Mouse (Mus musculus) bone marrow, adult 2 months (tissue): ENCODE results near the gene Hsd17b3. TPM values are rescaled to one million over a fixed set of nuclear protein-coding genes. Genes with fewer than 3 reads are reported as not detected.

Experiments
- H3K27ac ChIP-seq: fragments of 200-500 bp; 2 replicates; pipeline ENCODE4 v1.5.1; 2012; ENCODE audit warnings: low read depth, mild to moderate bottlenecking, control low read depth, inconsistent platforms, low read length; ENCODE audit not compliant: control insufficient read depth, poor library complexity, insufficient read depth
- H3K4me1 ChIP-seq: fragments of 200-500 bp; 2 replicates; pipeline ENCODE4 v1.6.1; 2011; ENCODE audit warnings: low read length; ENCODE audit not compliant: control insufficient read depth, insufficient read depth
- H3K4me3 ChIP-seq: fragments of 200-500 bp; replicated peaks from 2 replicates; pipeline ENCODE3; 2011; ENCODE audit warnings: mild to moderate bottlenecking, low read depth, low read length, control low read depth; ENCODE audit not compliant: control insufficient read depth
- CTCF ChIP-seq: fragments of 200-500 bp; IDR thresholded peaks from 2 replicates; pipeline ENCODE4 v1.5.1; 2011; ENCODE audit warnings: low read length, control low read depth; ENCODE audit not compliant: control insufficient read depth, insufficient read depth
- POLR2A ChIP-seq: fragments of 200-500 bp; IDR thresholded peaks from 2 replicates; pipeline ENCODE4 v1.6.1; 2011; ENCODE audit warnings: low read depth, mild to moderate bottlenecking, control low read depth, low read length, borderline replicate concordance; ENCODE audit not compliant: control insufficient read depth
- WGBS: fragments of 180-500 bp; shearing (Covaris S2); methylation state at CpG from one replicate; pipeline ENCODE4 v1.1.7; 2018; 5-methylcytosine and 5-hydroxymethylcytosine counted together
- polyA plus RNA-seq: library from polyadenylated mRNA; stranded (reverse); fragments of >200 nt; gene quantifications from 2 replicates; pipeline ENCODE4 v1.2.4, GENCODE M21; 2011; ENCODE audit warnings: low replicate concordance; ENCODE audit not compliant: missing spikeins, insufficient read depth, insufficient read length

The Hsd17b3 gene
- polyA plus RNA-seq = not detected in 2 replicates

- 76% methylated on average over 4 of the region's 4 CpGs for WGBS
- TF ChIP-seq POLR2A = no peak
- TF ChIP-seq CTCF = no peak
- Histone ChIP-seq H3K4me3 (no peak within 1 kb of the TSS), H3K4me1 (no peaks in the 10 kb centered on the region), H3K27ac (no peak within 1 kb of the TSS)
These were observed at the start of gene Hsd17b3 for GRCm38 (mm10) chr13:64089130-64089529. TSS of gene Hsd17b3 (minus strand) at chr13:64089230.

DNA sequence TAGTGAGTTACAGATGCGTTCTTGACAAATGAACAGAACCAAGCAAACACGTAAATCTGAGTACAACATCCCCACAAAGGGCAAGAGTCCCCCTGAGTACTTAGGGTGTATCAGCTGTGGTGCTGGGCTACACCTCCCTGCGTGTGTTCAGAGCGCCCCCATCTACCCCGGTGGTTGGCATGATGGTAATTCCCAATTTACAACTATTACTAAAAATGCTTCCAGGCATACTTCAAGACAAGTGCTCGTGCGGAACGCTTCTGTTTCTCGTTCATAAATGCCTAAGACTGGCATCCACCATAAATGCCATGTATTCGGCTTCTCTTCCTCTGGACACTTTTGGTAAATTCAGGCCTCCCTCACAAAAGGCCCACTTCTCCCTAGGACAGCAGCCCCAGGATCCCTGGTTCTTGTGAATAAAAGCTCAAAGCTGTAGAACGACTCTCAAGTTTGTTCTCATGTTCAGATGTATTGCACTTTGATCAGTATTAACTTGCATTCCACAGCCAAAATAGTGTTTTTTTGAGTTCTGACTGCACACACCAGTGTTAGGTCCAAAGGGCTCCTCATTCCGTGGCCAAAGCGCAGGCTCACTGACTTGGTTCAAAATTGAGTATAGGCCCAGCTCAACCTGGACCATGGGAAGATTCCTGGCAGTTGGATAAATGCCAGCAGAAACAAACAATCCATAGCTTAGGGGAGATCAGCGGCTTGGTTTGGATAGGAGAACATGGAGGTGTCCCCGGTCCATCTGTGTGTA, 40.8 kb upstream of the Hsd17b3 start:
- 35% methylated on average over 15 of the region's 15 CpGs for WGBS
- peak overlapping the region; percentile 92 for H3K4me3 ChIP-seq
- TF ChIP-seq POLR2A = no peak
- peak; percentile 51 for TF ChIP-seq CTCF
- no peaks in the 10 kb centered on the region for H3K4me1 ChIP-seq
- peak overlapping the region; percentile 46; the same call in 1 of the 2 replicates for H3K27ac ChIP-seq

- 5% methylated on average over 44 of the region's 44 CpGs for WGBS
- Histone ChIP-seq H3K4me3 (peak within 1 kb of the TSS; percentile 92), H3K4me1 (no peaks in the 10 kb centered on the region), H3K27ac (peak within 1 kb of the TSS; percentile 46)
- TF ChIP-seq CTCF = no peak
- TF ChIP-seq POLR2A = peak; percentile 50; the same call in 1 of the 2 replicates
These were observed 40.0 kb upstream of the Hsd17b3 start, which contains the start of gene Slc35d2 for GRCm38 (mm10) chr13:64128858-64129615. TSS of gene Slc35d2 (minus strand) at chr13:64129368.

DNA sequence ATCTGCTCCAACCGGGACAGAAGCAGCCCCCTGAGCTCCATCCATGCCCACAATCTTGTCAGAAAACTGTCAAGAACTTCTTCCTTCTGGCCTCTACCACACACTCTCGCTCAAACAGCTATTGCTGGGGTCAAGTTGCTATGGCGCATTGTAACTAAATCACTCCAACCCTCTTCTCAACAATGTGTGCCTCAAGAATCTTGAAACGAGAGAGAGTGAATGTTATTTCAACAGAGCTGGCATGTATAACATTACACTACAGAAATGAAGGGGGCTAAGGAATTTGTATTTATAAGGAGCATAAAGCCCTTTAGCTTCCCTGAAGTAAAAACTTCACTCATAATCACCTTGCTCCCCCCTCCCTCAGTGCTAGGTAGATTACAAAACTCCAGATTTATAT, 37.3 kb upstream of the Hsd17b3 start:
- H3K4me1 ChIP-seq = no peaks in the 10 kb centered on the region
- no peak overlapping the region for H3K27ac ChIP-seq
- no peak overlapping the region for H3K4me3 ChIP-seq
- 72% methylated on average over 4 of the region's 4 CpGs for WGBS
- TF ChIP-seq POLR2A (no peak), CTCF (no peak)

DNA sequence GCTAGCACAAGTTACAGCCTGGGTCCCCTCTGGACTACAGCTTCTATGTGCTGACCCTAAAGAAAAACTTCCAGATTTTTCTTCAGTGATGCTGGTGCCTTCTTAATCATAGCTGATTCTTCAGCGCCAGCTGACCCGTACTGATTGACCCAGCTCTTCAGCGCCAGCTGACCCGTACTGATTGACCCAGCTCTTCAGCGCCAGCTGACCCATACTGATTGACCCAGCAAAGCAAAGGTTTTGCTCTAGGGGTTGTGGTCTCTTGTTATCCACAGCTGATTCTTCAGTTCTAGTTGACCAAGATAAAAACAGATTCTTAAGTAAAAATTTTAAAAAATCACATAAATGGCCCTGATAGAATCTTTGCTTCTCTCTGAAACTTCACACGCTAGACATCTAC, 35.9 kb upstream of the Hsd17b3 start:
- 88% methylated on average over 6 of the region's 6 CpGs for WGBS
- H3K4me1 ChIP-seq = no peaks in the 10 kb centered on the region; the same call in 1 of the 2 replicates
- no peak overlapping the region for H3K4me3 ChIP-seq
- no peak overlapping the region for H3K27ac ChIP-seq
- TF ChIP-seq CTCF (no peak), POLR2A (no peak)

- 74% methylated on average over 6 of the region's 6 CpGs for WGBS
- TF ChIP-seq POLR2A (no peak), CTCF (no peak)
- no peaks in the 10 kb centered on the region; the same call in 1 of the 2 replicates for H3K4me1 ChIP-seq
- H3K4me3 ChIP-seq = no peak overlapping the region
- no peak overlapping the region for H3K27ac ChIP-seq
These were observed 34.6 kb upstream of the Hsd17b3 start for GRCm38 (mm10) chr13:64123491-64124188.

DNA sequence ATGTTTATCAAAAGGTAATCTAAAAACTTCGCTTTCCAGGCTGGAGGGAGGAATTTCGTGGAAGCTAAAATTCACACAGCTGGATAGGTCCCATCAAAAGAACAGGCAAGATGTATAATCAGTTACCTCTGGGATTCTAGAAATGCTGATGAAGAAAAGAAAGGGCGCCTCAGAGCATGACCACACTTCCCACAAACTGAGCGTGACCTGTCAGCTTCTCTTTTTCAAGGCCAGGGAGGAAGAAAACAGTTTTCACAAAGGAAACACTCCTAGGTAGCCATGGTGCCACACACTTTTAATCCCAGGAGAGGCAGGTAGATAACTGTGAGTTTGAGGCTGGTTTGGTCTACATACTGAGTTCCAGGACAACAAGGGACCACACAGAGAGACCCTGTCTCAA, 31.7 kb upstream of the Hsd17b3 start:
- WGBS = 19% methylated on average over 4 of the region's 4 CpGs
- no peaks in the 10 kb centered on the region; the same call in 1 of the 2 replicates for H3K4me1 ChIP-seq
- H3K4me3 ChIP-seq = no peak overlapping the region
- no peak overlapping the region for H3K27ac ChIP-seq
- no peak for TF ChIP-seq CTCF
- TF ChIP-seq POLR2A = no peak

DNA sequence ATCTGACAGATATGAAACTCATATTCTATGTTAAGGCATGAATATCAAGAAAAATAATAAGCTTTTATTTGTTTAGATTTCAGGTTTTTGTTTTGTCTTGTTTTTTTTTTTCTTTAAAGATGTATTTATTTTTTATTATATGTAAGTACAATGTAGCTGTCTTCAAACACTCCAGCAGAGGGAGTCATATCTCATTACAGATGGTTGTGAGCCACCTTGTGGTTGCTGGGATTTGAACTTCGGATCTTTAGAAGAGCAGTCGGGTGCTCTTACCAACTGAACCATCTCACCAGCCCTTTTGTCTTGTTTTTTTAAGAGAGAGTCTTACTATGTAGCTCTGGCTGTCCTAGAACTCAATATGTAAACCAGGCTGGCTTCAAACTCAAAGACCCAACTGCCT, 28.4 kb upstream of the Hsd17b3 start:
- 41% methylated on average over 2 of the region's 2 CpGs for whole genome bisulfite sequencing
- TF ChIP-seq CTCF = no peak
- TF ChIP-seq POLR2A = no peak
- H3K4me1 ChIP-seq = no peaks in the 10 kb centered on the region; the same call in 1 of the 2 replicates
- H3K4me3 ChIP-seq = no peak overlapping the region
- H3K27ac ChIP-seq = no peak overlapping the region
